Mouse (Mus musculus): Measurements from ENCODE around the gene Olfr1412.

- no peak for TF ChIP-seq CTCF (IDR thresholded peaks at IDR 0.05; ENCODE audit: low read depth)
- TF ChIP-seq EP300 (IDR thresholded peaks at IDR 0.05; ENCODE audit: low read depth): no peak
These were observed 22.1 kb downstream of the Olfr1412 start for GRCm38 (mm10) chr1:92607711-92608110.

Data from heart, postnatal 0 days (tissue).